Mouse (Mus musculus) cortical plate, adult 2 months (tissue): ENCODE measurements around the gene Dynlt3. TPM values are rescaled to one million over a fixed set of nuclear protein-coding genes. Genes with fewer than 3 reads are reported as not detected.
A peak's percentile ranks its signal among the peaks of the same experiment; 100 is the strongest.
"Not testable (repeated sequence)": the region's sequence is repeated elsewhere in the genome, so short reads cannot be mapped to it uniquely, and the experiment has no call there.

Experiments used
- H3K27ac ChIP-seq: fragments of 200-500 bp; 2 replicates; pipeline ENCODE4 v1.5.1; 2012; ENCODE audit warnings: low read length, control low read depth, inconsistent platforms; ENCODE audit not compliant: insufficient read depth
- H3K4me1 ChIP-seq: fragments of 200-500 bp; 2 replicates; pipeline ENCODE4 v1.6.1; 2011; ENCODE audit warnings: low read length; ENCODE audit not compliant: control insufficient read depth, insufficient read depth
- H3K4me3 ChIP-seq: fragments of 200-500 bp; 2 replicates; pipeline ENCODE4 v1.5.1; 2011; ENCODE audit warnings: mild to moderate bottlenecking, low read length, control low read depth; ENCODE audit not compliant: insufficient read depth
- CTCF ChIP-seq: fragments of 200-500 bp; IDR thresholded peaks from 2 replicates; pipeline ENCODE4 v1.5.1; 2011; ENCODE audit warnings: mild to moderate bottlenecking, control low read depth, low read length; ENCODE audit not compliant: insufficient read depth; ENCODE audit errors: extremely low read depth
- POLR2A ChIP-seq: fragments of 200-500 bp; IDR thresholded peaks from 2 replicates; pipeline ENCODE4 v1.6.1; 2011; ENCODE audit warnings: mild to moderate bottlenecking, low read length, control low read depth; ENCODE audit not compliant: insufficient read depth; ENCODE audit errors: extremely low read depth
- polyA plus RNA-seq: library from polyadenylated mRNA; depleted of rRNA; stranded (reverse); fragments of >200 nt; gene quantifications from 2 replicates; pipeline ENCODE4 v1.2.3, GENCODE M21; 2012; rRNA removed

Gene Dynlt3
- 146 and 161 TPM in 2 replicates for polyA plus RNA-seq

GRCm38 (mm10) chrX:9662391-9663111 is at the start of gene Dynlt3:
Dynlt3 (minus strand) TSS chrX:9663003.
- Histone ChIP-seq H3K4me3 (peak within 1 kb of the TSS; percentile 73), H3K4me1 (no peaks in the 10 kb centered on the region; the same call in 1 of the 2 replicates), H3K27ac (peak within 1 kb of the TSS; percentile 83)
- TF ChIP-seq POLR2A: peak; percentile 42; the same call in 1 of the 2 replicates
- TF ChIP-seq CTCF: no peak

- TF ChIP-seq CTCF (no peak), POLR2A (no peak)
- Histone ChIP-seq H3K4me3 (no peak overlapping the region), H3K27ac (no peak overlapping the region), H3K4me1 (no peaks in the 10 kb centered on the region)
Measured at GRCm38 (mm10) chrX:9699815-9700214, 37.0 kb upstream of the Dynlt3 start.

GRCm38 (mm10) chrX:9695997-9696396 is 33.2 kb upstream of the Dynlt3 start:
- no peaks in the 10 kb centered on the region for H3K4me1 ChIP-seq
- no peak overlapping the region for H3K27ac ChIP-seq
- TF ChIP-seq POLR2A: no peak
- TF ChIP-seq CTCF: no peak
- H3K4me3 ChIP-seq: no peak overlapping the region

- TF ChIP-seq CTCF: no peak
- no peak for TF ChIP-seq POLR2A
- no peak overlapping the region for H3K27ac ChIP-seq
- no peak overlapping the region for H3K4me3 ChIP-seq
- no peaks in the 10 kb centered on the region for H3K4me1 ChIP-seq
Measured at GRCm38 (mm10) chrX:9672040-9672439, 9.2 kb upstream of the Dynlt3 start.

- Histone ChIP-seq H3K4me1 (no peaks in the 10 kb centered on the region), H3K4me3 (no peak overlapping the region), H3K27ac (no peak overlapping the region)
- TF ChIP-seq CTCF: no peak
- no peak for TF ChIP-seq POLR2A
Measured at GRCm38 (mm10) chrX:9671418-9671817, 8.6 kb upstream of the Dynlt3 start.

- Histone ChIP-seq H3K4me3 (no peak overlapping the region), H3K4me1 (no peaks in the 10 kb centered on the region), H3K27ac (no peak overlapping the region)
- no peak for TF ChIP-seq POLR2A
- TF ChIP-seq CTCF: no peak
Measured at GRCm38 (mm10) chrX:9652806-9653205, 10.0 kb downstream of the Dynlt3 start.

- H3K4me3 ChIP-seq, H3K4me1 ChIP-seq, H3K27ac ChIP-seq: not testable (repeated sequence)
Measured at GRCm38 (mm10) chrX:9640594-9640993, 22.2 kb downstream of the Dynlt3 start.

GRCm38 (mm10) chrX:9640126-9640525 is 22.7 kb downstream of the Dynlt3 start:
- not testable (repeated sequence) for H3K27ac ChIP-seq, H3K4me3 ChIP-seq, H3K4me1 ChIP-seq

Other genes starting within 250 kb of the Dynlt3 start
- 0.36 and 0.52 TPM in 2 replicates for gene Cybb, start 175.2 kb downstream of the Dynlt3 start, polyA plus RNA-seq
- gene H2al1o, start 90.6 kb downstream of the Dynlt3 start, polyA plus RNA-seq: not detected in 2 replicates
- gene Hypm, start 183.9 kb upstream of the Dynlt3 start, polyA plus RNA-seq: not detected in 2 replicates
- gene H2al3, start 186.7 kb upstream of the Dynlt3 start, polyA plus RNA-seq: not detected in 2 replicates
- gene Sytl5, start 222.6 kb upstream of the Dynlt3 start, polyA plus RNA-seq: 0.98 and 1.0 TPM in 2 replicates